Mouse (Mus musculus): ENCODE measurements around the gene Auts2. TPM values are rescaled to one million over a fixed set of nuclear protein-coding genes. Genes with fewer than 3 reads are reported as not detected.

Gene Auts2
- polyA plus RNA-seq, 1 experiment from 2014 or later: 97.2 TPM

- 20% methylated on average over 14 of the region's 14 CpGs for WGBS
- Histone ChIP-seq H3K36me3 (ENCODE audit: control insufficient read depth, insufficient read depth) (no peaks in the 10 kb centered on the region), H3K4me2 (ENCODE audit: low read length) (no peak overlapping the region; the same call in 1 of the 2 replicates), H3K4me1 (replicated peaks; ENCODE audit: control insufficient read depth, insufficient read depth, low read length) (peaks cover 37% of the 10 kb centered on the region), H3K27ac (ENCODE audit: low read length) (no peak overlapping the region), H3K9ac (replicated peaks; ENCODE audit: low read depth, low read length) (no peak overlapping the region), H3K9me3 (ENCODE audit: control insufficient read depth, low read length) (no peaks in the 10 kb centered on the region), H3K27me3 (replicated peaks; ENCODE audit: control insufficient read depth, insufficient read depth, low read length) (no peaks in the 10 kb centered on the region), H3K4me3 (replicated peaks; ENCODE audit: low read length) (no peak overlapping the region)
- ATAC-seq: no peak
Observed at GRCm38 (mm10) chr5:131515707-131516407, 1027.3 kb downstream of the Auts2 start.

- Histone ChIP-seq H3K9me3 (ENCODE audit: control insufficient read depth, low read length) (no peaks in the 10 kb centered on the region), H3K27ac (ENCODE audit: low read length) (no peak overlapping the region), H3K27me3 (replicated peaks; ENCODE audit: control insufficient read depth, insufficient read depth, low read length) (no peaks in the 10 kb centered on the region), H3K4me2 (ENCODE audit: low read length) (no peak overlapping the region), H3K4me1 (replicated peaks; ENCODE audit: control insufficient read depth, insufficient read depth, low read length) (peaks cover 43% of the 10 kb centered on the region), H3K4me3 (replicated peaks; ENCODE audit: low read length) (no peak overlapping the region), H3K9ac (replicated peaks; ENCODE audit: low read depth, low read length) (no peak overlapping the region), H3K36me3 (ENCODE audit: control insufficient read depth, insufficient read depth) (no peaks in the 10 kb centered on the region)
- no peak for ATAC-seq
- WGBS: 28% methylated on average over 3 of the region's 3 CpGs
Observed at GRCm38 (mm10) chr5:131513753-131514152, 1029.4 kb downstream of the Auts2 start.

GRCm38 (mm10) chr5:131512617-131513016, 1030.5 kb downstream of the Auts2 start:
- Histone ChIP-seq H3K4me3 (replicated peaks; ENCODE audit: low read length) (no peak overlapping the region), H3K9ac (replicated peaks; ENCODE audit: low read depth, low read length) (no peak overlapping the region), H3K27ac (ENCODE audit: low read length) (no peak overlapping the region; the same call in 1 of the 2 replicates), H3K36me3 (ENCODE audit: control insufficient read depth, insufficient read depth) (peaks cover under 1% of the 10 kb centered on the region; the same call in 1 of the 2 replicates), H3K27me3 (replicated peaks; ENCODE audit: control insufficient read depth, insufficient read depth, low read length) (no peaks in the 10 kb centered on the region), H3K4me1 (replicated peaks; ENCODE audit: control insufficient read depth, insufficient read depth, low read length) (peaks cover 40% of the 10 kb centered on the region), H3K9me3 (ENCODE audit: control insufficient read depth, low read length) (no peaks in the 10 kb centered on the region), H3K4me2 (ENCODE audit: low read length) (no peak overlapping the region)
- no peak; the same call in 1 of the 2 replicates for ATAC-seq
- WGBS: 85% methylated on average over 10 of the region's 10 CpGs

GRCm38 (mm10) chr5:131510659-131511058, 1032.5 kb downstream of the Auts2 start:
- 92% methylated on average over 5 of the region's 5 CpGs for WGBS

GRCm38 (mm10) chr5:131509315-131509714, 1033.8 kb downstream of the Auts2 start:
- Histone ChIP-seq H3K27ac (ENCODE audit: low read length) (no peak overlapping the region), H3K4me1 (replicated peaks; ENCODE audit: control insufficient read depth, insufficient read depth, low read length) (peaks cover 16% of the 10 kb centered on the region), H3K36me3 (ENCODE audit: control insufficient read depth, insufficient read depth) (peaks cover 3% of the 10 kb centered on the region; the same call in 1 of the 2 replicates), H3K4me3 (replicated peaks; ENCODE audit: low read length) (no peak overlapping the region), H3K4me2 (ENCODE audit: low read length) (no peak overlapping the region), H3K9ac (replicated peaks; ENCODE audit: low read depth, low read length) (no peak overlapping the region), H3K27me3 (replicated peaks; ENCODE audit: control insufficient read depth, insufficient read depth, low read length) (no peaks in the 10 kb centered on the region), H3K9me3 (ENCODE audit: control insufficient read depth, low read length) (no peaks in the 10 kb centered on the region)
- WGBS: 93% methylated on average over 4 of the region's 4 CpGs
- ATAC-seq: no peak

More at GRCm38 (mm10) chr5:131510659-131511058, 1032.5 kb downstream of the Auts2 start:
- no peak overlapping the region for H3K4me3 ChIP-seq (replicated peaks; ENCODE audit: low read length)
- ATAC-seq: no peak
- H3K4me1 ChIP-seq (replicated peaks; ENCODE audit: control insufficient read depth, insufficient read depth, low read length): peaks cover 21% of the 10 kb centered on the region
- no peak overlapping the region for H3K9ac ChIP-seq (replicated peaks; ENCODE audit: low read depth, low read length)
- no peaks in the 10 kb centered on the region for H3K27me3 ChIP-seq (replicated peaks; ENCODE audit: control insufficient read depth, insufficient read depth, low read length)
- no peaks in the 10 kb centered on the region for H3K9me3 ChIP-seq (ENCODE audit: control insufficient read depth, low read length)
- no peak overlapping the region for H3K4me2 ChIP-seq (ENCODE audit: low read length)
- no peak overlapping the region for H3K27ac ChIP-seq (ENCODE audit: low read length)
- H3K36me3 ChIP-seq (ENCODE audit: control insufficient read depth, insufficient read depth): peaks cover 3% of the 10 kb centered on the region; the same call in 1 of the 2 replicates

GRCm38 (mm10) chr5:131498865-131499264, 1044.3 kb downstream of the Auts2 start:
- H3K27me3 ChIP-seq (replicated peaks; ENCODE audit: control insufficient read depth, insufficient read depth, low read length): no peaks in the 10 kb centered on the region
- no peak overlapping the region for H3K9ac ChIP-seq (replicated peaks; ENCODE audit: low read depth, low read length)
- no peaks in the 10 kb centered on the region for H3K9me3 ChIP-seq (ENCODE audit: control insufficient read depth, low read length)
- H3K4me3 ChIP-seq (replicated peaks; ENCODE audit: low read length): no peak overlapping the region
- no peak for ATAC-seq
- WGBS: 93% methylated on average over 4 of the region's 4 CpGs
- H3K4me2 ChIP-seq (ENCODE audit: low read length): no peak overlapping the region
- H3K36me3 ChIP-seq (ENCODE audit: control insufficient read depth, insufficient read depth): no peaks in the 10 kb centered on the region
- no peak overlapping the region for H3K27ac ChIP-seq (ENCODE audit: low read length)
- H3K4me1 ChIP-seq (replicated peaks; ENCODE audit: control insufficient read depth, insufficient read depth, low read length): no peaks in the 10 kb centered on the region

- Histone ChIP-seq H3K4me1 (replicated peaks; ENCODE audit: control insufficient read depth, insufficient read depth, low read length) (peaks cover 8% of the 10 kb centered on the region), H3K4me2 (ENCODE audit: low read length) (no peak overlapping the region), H3K36me3 (ENCODE audit: control insufficient read depth, insufficient read depth) (no peaks in the 10 kb centered on the region), H3K9ac (replicated peaks; ENCODE audit: low read depth, low read length) (no peak overlapping the region), H3K9me3 (ENCODE audit: control insufficient read depth, low read length) (no peaks in the 10 kb centered on the region), H3K4me3 (replicated peaks; ENCODE audit: low read length) (no peak overlapping the region), H3K27ac (ENCODE audit: low read length) (no peak overlapping the region), H3K27me3 (replicated peaks; ENCODE audit: control insufficient read depth, insufficient read depth, low read length) (no peaks in the 10 kb centered on the region)
- WGBS: 96% methylated on average over 10 of the region's 10 CpGs
- no peak for ATAC-seq
Observed at GRCm38 (mm10) chr5:131496517-131497216, 1046.5 kb downstream of the Auts2 start.

- no peaks in the 10 kb centered on the region for H3K27me3 ChIP-seq (replicated peaks; ENCODE audit: control insufficient read depth, insufficient read depth, low read length)
- WGBS: 75% methylated on average over 5 of the region's 5 CpGs
- no peak overlapping the region for H3K4me2 ChIP-seq (ENCODE audit: low read length)
- no peak for ATAC-seq
- peaks cover 8% of the 10 kb centered on the region for H3K4me1 ChIP-seq (replicated peaks; ENCODE audit: control insufficient read depth, insufficient read depth, low read length)
- no peaks in the 10 kb centered on the region for H3K9me3 ChIP-seq (ENCODE audit: control insufficient read depth, low read length)
- H3K9ac ChIP-seq (replicated peaks; ENCODE audit: low read depth, low read length): no peak overlapping the region
- no peak overlapping the region for H3K27ac ChIP-seq (ENCODE audit: low read length)
- no peak overlapping the region for H3K4me3 ChIP-seq (replicated peaks; ENCODE audit: low read length)
- H3K36me3 ChIP-seq (ENCODE audit: control insufficient read depth, insufficient read depth): no peaks in the 10 kb centered on the region
Observed at GRCm38 (mm10) chr5:131494564-131494963, 1048.6 kb downstream of the Auts2 start.

- H3K4me2 ChIP-seq (ENCODE audit: low read length): no peak overlapping the region
- 87% methylated on average over 8 of the region's 8 CpGs for WGBS
- H3K27ac ChIP-seq (ENCODE audit: low read length): no peak overlapping the region
- no peaks in the 10 kb centered on the region for H3K36me3 ChIP-seq (ENCODE audit: control insufficient read depth, insufficient read depth)
- H3K9me3 ChIP-seq (ENCODE audit: control insufficient read depth, low read length): no peaks in the 10 kb centered on the region
- no peak for ATAC-seq
- H3K9ac ChIP-seq (replicated peaks; ENCODE audit: low read depth, low read length): no peak overlapping the region
- H3K27me3 ChIP-seq (replicated peaks; ENCODE audit: control insufficient read depth, insufficient read depth, low read length): no peaks in the 10 kb centered on the region
- H3K4me1 ChIP-seq (replicated peaks; ENCODE audit: control insufficient read depth, insufficient read depth, low read length): peaks cover 17% of the 10 kb centered on the region
- no peak overlapping the region for H3K4me3 ChIP-seq (replicated peaks; ENCODE audit: low read length)
Observed at GRCm38 (mm10) chr5:131492535-131492934, 1050.6 kb downstream of the Auts2 start.
